Mouse (Mus musculus) heart, postnatal 0 days (tissue): ENCODE measurements around the gene Il3.

Experiments
- CTCF ChIP-seq: IDR thresholded peaks from 2 replicates; pipeline ENCODE4 v1.5.1; 2016; ENCODE audit warnings: antibody characterized with exemption, control low read depth, low read depth
- EP300 ChIP-seq: IDR thresholded peaks from 2 replicates; pipeline ENCODE4 v1.6.1; 2016; ENCODE audit warnings: antibody characterized with exemption, low read depth

DNA sequence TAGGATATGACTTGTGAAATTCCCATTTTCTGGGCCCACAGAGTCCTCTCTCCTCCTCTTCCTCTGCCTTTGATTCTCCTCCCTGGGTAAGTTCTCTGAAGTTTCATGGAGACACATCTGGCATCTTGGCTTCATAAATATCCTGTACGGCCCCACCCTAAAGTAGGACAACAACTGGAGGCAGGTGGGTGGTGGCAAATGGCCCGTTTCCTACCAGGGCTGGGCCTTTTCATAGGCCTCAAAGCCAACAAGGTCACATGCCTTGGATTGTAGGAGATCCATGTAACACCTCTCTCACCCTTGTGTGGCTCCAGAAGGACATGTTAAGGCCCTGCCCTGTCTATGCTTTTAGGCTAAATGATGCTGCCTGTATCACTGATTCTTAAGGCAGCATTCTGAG is 43.5 kb upstream of the Il3 start:
- TF ChIP-seq CTCF: no peak
- no peak for TF ChIP-seq EP300
